Mouse (Mus musculus) macrophage (primary cell): Measurements from ENCODE around the gene Cd163. TPM values are rescaled to one million over a fixed set of nuclear protein-coding genes. Genes with fewer than 3 reads are reported as not detected.

Experiments used
- H3K27ac ChIP-seq: fragments of 350-480 bp; formaldehyde crosslinking; 2 replicates; pipeline ENCODE4 v1.9.0; 2021
- H3K36me3 ChIP-seq: fragments of 350-480 bp; formaldehyde crosslinking; 2 replicates; pipeline ENCODE4 v1.9.0; 2021; ENCODE audit errors: inconsistent target
- H3K4me3 ChIP-seq: fragments of 350-480 bp; formaldehyde crosslinking; 2 replicates; pipeline ENCODE4 v1.9.0; 2021; ENCODE audit errors: inconsistent target
- H3K79me2 ChIP-seq: fragments of 350-480 bp; formaldehyde crosslinking; 2 replicates; pipeline ENCODE4 v1.9.0; 2021; ENCODE audit errors: inconsistent target
- WGBS: methylation state at CpG from one replicate; pipeline ENCODE4 v1.1.7; 2026; ENCODE audit warnings: inconsistent platforms; ENCODE audit not compliant: missing documents; 5-methylcytosine and 5-hydroxymethylcytosine counted together
- polyA plus RNA-seq: library from polyadenylated mRNA; stranded (reverse); fragments of 250-400 nt; gene quantifications from 3 replicates; pipeline ENCODE4 v1.2.4, GENCODE M21; 2018; ENCODE audit warnings: inconsistent platforms

The Cd163 gene
- polyA plus RNA-seq, 1 experiment from 2014 or later, result 1.3 TPM

DNA sequence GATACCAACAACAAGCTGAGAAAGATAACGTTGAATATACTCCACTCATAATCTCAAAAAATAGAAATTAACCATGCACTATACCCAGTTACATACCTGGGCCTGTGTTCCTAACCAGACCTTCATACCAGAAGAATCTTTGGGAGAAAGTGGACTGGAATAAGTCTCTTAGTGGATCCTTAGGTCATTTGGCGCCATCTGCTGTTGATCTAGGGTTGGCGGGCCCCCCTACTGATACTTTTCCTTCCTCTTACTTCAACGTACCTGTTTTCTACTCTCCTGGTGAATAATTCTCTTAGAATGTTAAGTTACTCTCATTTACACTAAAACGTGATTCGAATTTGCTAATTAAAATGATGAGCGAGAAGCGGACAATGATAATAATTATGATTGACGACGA, 74.9 kb downstream of the Cd163 start:
- H3K4me3 ChIP-seq, result no peak overlapping the region
- H3K79me2 ChIP-seq, result no peaks in the 10 kb centered on the region
- H3K27ac ChIP-seq, result no peak overlapping the region
- WGBS, result 25% methylated on average over 10 of the region's 10 CpGs
- no peaks in the 10 kb centered on the region for H3K36me3 ChIP-seq

Other genes with a start within 250 kb of the Cd163 start
- gene Vmn2r27, start 72.8 kb upstream of the Cd163 start, polyA plus RNA-seq, result not detected in 3 replicates
- 10.3 to 26.7 TPM (median 23.7 TPM) in 3 replicates for gene Pex5, start 110.4 kb downstream of the Cd163 start, polyA plus RNA-seq
- gene Clstn3, start 160.1 kb downstream of the Cd163 start, polyA plus RNA-seq, result 0.08 to 0.34 TPM in 2 of 3 replicates, not detected in the other
- gene C1rl, start 188.5 kb downstream of the Cd163 start, polyA plus RNA-seq, result 2.9 to 4.9 TPM (median 3.0 TPM) in 3 replicates
- 3.5 to 6.5 TPM (median 4.8 TPM) in 3 replicates for gene C1ra, start 207.7 kb downstream of the Cd163 start, polyA plus RNA-seq
- gene C1s1, start 237.7 kb downstream of the Cd163 start, polyA plus RNA-seq, result not detected in 3 replicates